ENCODE assay signal across 20 mouse cellular contexts in genomic region chr11:106061311-106061710, GRCm38 (mm10). TPM values are rescaled to one million over a fixed set of nuclear protein-coding genes. Genes with fewer than 3 reads are reported as not detected.
"Had no signal": no experiment of that assay in that cellular context is flagged by ENCODE, and none has a peak within 500 bp of the region (broad histone marks: within the 10 kb centered on the region; RNA-seq: fewer than 3 reads in every experiment).

No protein-coding gene starts in this region.

- ATAC-seq: midbrain, embryonic 16.5 days had no signal

- H3K4me2 ChIP-seq: lung, embryonic 14.5 days; midbrain, embryonic 12.5 days; neural tube, embryonic 13.5 days; neural tube, embryonic 15.5 days had no signal

- DNase-seq: lung, adult 18-20 months; lung, embryonic 14.5 days; lung, postnatal 10 days; lung, postnatal 4 days; midbrain, embryonic 14.5 days; retina, postnatal 1 day; right cerebral cortex, adult 18-20 months; right cerebral cortex, postnatal 25 days; right cerebral cortex, postnatal 4 days; spleen, adult 18-20 months; thymus, adult 18-20 months; thymus, postnatal 25 days; thymus, postnatal 4 days had no signal

- H3K4me1 ChIP-seq: midbrain, embryonic 10.5 days; midbrain, embryonic 12.5 days had no signal

- H3K27ac ChIP-seq: midbrain, embryonic 10.5 days; midbrain, embryonic 12.5 days; neural tube, embryonic 13.5 days; neural tube, embryonic 15.5 days had no signal

- H3K9me3 ChIP-seq: midbrain, embryonic 10.5 days; midbrain, embryonic 12.5 days; neural tube, embryonic 13.5 days; neural tube, embryonic 15.5 days had no signal

- H3K4me3 ChIP-seq: midbrain, embryonic 10.5 days; midbrain, embryonic 12.5 days; myocyte; neural tube, embryonic 13.5 days; neural tube, embryonic 15.5 days had no signal

- H3K27me3 ChIP-seq: midbrain, embryonic 12.5 days; neural tube, embryonic 13.5 days; neural tube, embryonic 15.5 days had no signal

- H3K9ac ChIP-seq: lung, embryonic 14.5 days; midbrain, embryonic 12.5 days; neural tube, embryonic 13.5 days; neural tube, embryonic 15.5 days had no signal

RNA-seq across cellular contexts. Expression of gene Kcnh6, which starts 53.4 kb away (rescaled TPM):
- total RNA-seq: megakaryocyte-erythroid progenitor cell, adult 5-6 weeks had no signal
- polyA plus RNA-seq: myocyte had no signal
